Mouse (Mus musculus) neural tube, embryonic 14.5 days (tissue): ENCODE results near the gene Rela. TPM values are rescaled to one million over a fixed set of nuclear protein-coding genes. Genes with fewer than 3 reads are reported as not detected.

Experiments used
- ATAC-seq: fragments of 200-750 bp; cut with Nextera tagmentation; 2 replicates; pipeline ENCODE4 v1.8.0; 2017; ENCODE audit warnings: low read depth, mild to moderate bottlenecking, moderate TSS enrichment, moderate library complexity
- H3K27ac ChIP-seq: fragments of 300-500 bp; sonication (generic); 2 replicates; pipeline ENCODE4 v1.5.1; 2014; ENCODE audit warnings: low read depth, mild to moderate bottlenecking, control low read depth, low read length, moderate library complexity, mixed read lengths
- H3K27me3 ChIP-seq: fragments of 300-500 bp; sonication (generic); 2 replicates; pipeline ENCODE4 v1.6.1; 2014; ENCODE audit warnings: low read length; ENCODE audit not compliant: control insufficient read depth, insufficient read depth
- H3K36me3 ChIP-seq: fragments of 300-500 bp; sonication (generic); 2 replicates; pipeline ENCODE4 v1.6.1; 2014; ENCODE audit warnings: low read length, mixed read lengths; ENCODE audit not compliant: control insufficient read depth, insufficient read depth
- H3K4me1 ChIP-seq: fragments of 300-500 bp; sonication (generic); 2 replicates; pipeline ENCODE4 v1.6.1; 2014; ENCODE audit warnings: low read length; ENCODE audit not compliant: control insufficient read depth, insufficient read depth
- H3K4me2 ChIP-seq: fragments of 300-500 bp; sonication (generic); 2 replicates; pipeline ENCODE4 v1.6.1; 2014; ENCODE audit warnings: mild to moderate bottlenecking, low read depth, low read length, control low read depth
- H3K4me3 ChIP-seq: fragments of 300-500 bp; sonication (generic); 2 replicates; pipeline ENCODE4 v1.5.1; 2014; ENCODE audit warnings: low read depth, low read length, control low read depth, mixed read lengths
- H3K9ac ChIP-seq: fragments of 300-500 bp; sonication (generic); replicated peaks from 2 replicates; pipeline ENCODE4 v1.6.1; 2014; ENCODE audit warnings: low read depth, mild to moderate bottlenecking, control low read depth, low read length, mixed read lengths
- H3K9me3 ChIP-seq: fragments of 300-500 bp; sonication (generic); 2 replicates; pipeline ENCODE4 v1.6.1; 2016; ENCODE audit warnings: low read length; ENCODE audit not compliant: control insufficient read depth
- WGBS: fragments of 180-500 bp; shearing (Covaris S2); extraction: QIAGEN DNeasy Blood & Tissue Kit; methylation state at CpG from one replicate; pipeline ENCODE4 v1.1.7; 2014; 5-methylcytosine and 5-hydroxymethylcytosine counted together
- polyA plus RNA-seq: library from polyadenylated mRNA; unstranded; fragments of >200 nt; fragmentation: Nextera tagmentation; extraction: Ambion mirVana; gene quantifications from 2 replicates; pipeline ENCODE4 v1.2.1, GENCODE M21; 2014

The Rela gene
- polyA plus RNA-seq, 1 experiment from 2014 or later: 26.9 TPM

- Histone ChIP-seq H3K27ac (no peak overlapping the region), H3K27me3 (no peaks in the 10 kb centered on the region), H3K4me2 (no peak overlapping the region), H3K9me3 (no peaks in the 10 kb centered on the region), H3K9ac (no peak overlapping the region), H3K4me1 (no peaks in the 10 kb centered on the region), H3K4me3 (no peak overlapping the region), H3K36me3 (no peaks in the 10 kb centered on the region)
- WGBS: 85% methylated on average over 5 of the region's 5 CpGs
- ATAC-seq: no peak
These were observed 15.4 kb upstream of the Rela start for GRCm38 (mm10) chr19:5621884-5622283.

GRCm38 (mm10) chr19:5625311-5625710 lies 12.0 kb upstream of the Rela start:
- Histone ChIP-seq H3K27ac (no peak overlapping the region), H3K36me3 (no peaks in the 10 kb centered on the region), H3K4me3 (no peak overlapping the region), H3K4me2 (no peak overlapping the region), H3K9me3 (no peaks in the 10 kb centered on the region), H3K9ac (no peak overlapping the region), H3K4me1 (no peaks in the 10 kb centered on the region), H3K27me3 (no peaks in the 10 kb centered on the region)
- WGBS: 82% methylated on average over 8 of the region's 8 CpGs
- ATAC-seq: no peak

GRCm38 (mm10) chr19:5629907-5630306 lies 7.4 kb upstream of the Rela start:
- H3K4me3 ChIP-seq: no peak overlapping the region
- no peak overlapping the region for H3K9ac ChIP-seq
- no peak overlapping the region for H3K4me2 ChIP-seq
- H3K27ac ChIP-seq: no peak overlapping the region
- H3K27me3 ChIP-seq: no peaks in the 10 kb centered on the region
- H3K9me3 ChIP-seq: no peaks in the 10 kb centered on the region
- ATAC-seq: no peak
- H3K4me1 ChIP-seq: no peaks in the 10 kb centered on the region
- H3K36me3 ChIP-seq: no peaks in the 10 kb centered on the region

- no peak for ATAC-seq
- Histone ChIP-seq H3K4me3 (no peak overlapping the region), H3K9ac (no peak overlapping the region), H3K36me3 (no peaks in the 10 kb centered on the region), H3K4me2 (no peak overlapping the region), H3K9me3 (no peaks in the 10 kb centered on the region), H3K4me1 (peaks cover 5% of the 10 kb centered on the region; the same call in 1 of the 2 replicates), H3K27ac (no peak overlapping the region), H3K27me3 (no peaks in the 10 kb centered on the region)
- 77% methylated on average over 9 of the region's 9 CpGs for WGBS
These were observed 5.2 kb upstream of the Rela start for GRCm38 (mm10) chr19:5632120-5632519.

- no peak overlapping the region for H3K4me2 ChIP-seq
- no peak overlapping the region for H3K4me3 ChIP-seq
- H3K27ac ChIP-seq: no peak overlapping the region
- H3K27me3 ChIP-seq: no peaks in the 10 kb centered on the region
- H3K9me3 ChIP-seq: no peaks in the 10 kb centered on the region
- WGBS: 86% methylated on average over 7 of the region's 7 CpGs
- H3K36me3 ChIP-seq: peaks cover 16% of the 10 kb centered on the region; the same call in 1 of the 2 replicates
- no peak overlapping the region for H3K9ac ChIP-seq
- peaks cover 16% of the 10 kb centered on the region for H3K4me1 ChIP-seq
- ATAC-seq: no peak
These were observed 1.2 kb upstream of the Rela start for GRCm38 (mm10) chr19:5636036-5636570.

- peak overlapping the region; percentile 95 for H3K4me2 ChIP-seq
- H3K27me3 ChIP-seq: no peaks in the 10 kb centered on the region
- peak overlapping the region; percentile 92 for H3K27ac ChIP-seq
- peak overlapping the region; percentile 93 for H3K9ac ChIP-seq
- H3K9me3 ChIP-seq: no peaks in the 10 kb centered on the region
- H3K4me3 ChIP-seq: peak overlapping the region; percentile 87
- no peak for ATAC-seq
- peaks cover 16% of the 10 kb centered on the region for H3K4me1 ChIP-seq
- 41% methylated on average over 12 of the region's 12 CpGs for WGBS
- peaks cover 21% of the 10 kb centered on the region for H3K36me3 ChIP-seq
These were observed 677 bp upstream of the Rela start for GRCm38 (mm10) chr19:5636571-5637041.

GRCm38 (mm10) chr19:5638416-5639005 lies 1.2 kb downstream of the Rela start:
- H3K27me3 ChIP-seq: no peaks in the 10 kb centered on the region
- WGBS: 90% methylated on average over 18 of the region's 18 CpGs
- peak overlapping the region; percentile 93 for H3K9ac ChIP-seq
- no peak overlapping the region for H3K27ac ChIP-seq
- H3K4me2 ChIP-seq: peak overlapping the region; percentile 95
- ATAC-seq: no peak
- H3K4me3 ChIP-seq: peak overlapping the region; percentile 87
- H3K36me3 ChIP-seq: peaks cover 34% of the 10 kb centered on the region
- no peaks in the 10 kb centered on the region for H3K9me3 ChIP-seq
- H3K4me1 ChIP-seq: peaks cover 16% of the 10 kb centered on the region

- ATAC-seq: no peak
- H3K9ac ChIP-seq: no peak overlapping the region
- H3K36me3 ChIP-seq: peaks cover 49% of the 10 kb centered on the region
- no peaks in the 10 kb centered on the region for H3K27me3 ChIP-seq
- H3K4me3 ChIP-seq: no peak overlapping the region
- peaks cover 16% of the 10 kb centered on the region for H3K4me1 ChIP-seq
- 68% methylated on average over 9 of the region's 9 CpGs for WGBS
- no peaks in the 10 kb centered on the region for H3K9me3 ChIP-seq
- no peak overlapping the region for H3K4me2 ChIP-seq
- H3K27ac ChIP-seq: no peak overlapping the region
These were observed 3.1 kb downstream of the Rela start for GRCm38 (mm10) chr19:5640339-5640738.

GRCm38 (mm10) chr19:5641021-5641420 lies 3.7 kb downstream of the Rela start:
- H3K27me3 ChIP-seq: no peaks in the 10 kb centered on the region
- H3K9me3 ChIP-seq: no peaks in the 10 kb centered on the region
- ATAC-seq: no peak
- 92% methylated on average over 17 of the region's 17 CpGs for WGBS
- no peak overlapping the region for H3K9ac ChIP-seq
- peaks cover 16% of the 10 kb centered on the region for H3K4me1 ChIP-seq
- H3K4me2 ChIP-seq: no peak overlapping the region
- peaks cover 56% of the 10 kb centered on the region for H3K36me3 ChIP-seq
- H3K4me3 ChIP-seq: no peak overlapping the region
- H3K27ac ChIP-seq: no peak overlapping the region
